Mouse (Mus musculus) embryonic facial prominence, embryonic 10.5 days (tissue): ENCODE results near the gene Ndufs7. TPM values are rescaled to one million over a fixed set of nuclear protein-coding genes. Genes with fewer than 3 reads are reported as not detected.

Experiments
- DNase-seq: peaks from one replicate; pipeline ENCODE4 v3.0.0-alpha.2; 2017; ENCODE audit warnings: low spot score
- H3K27ac ChIP-seq: fragments of 300-500 bp; sonication (generic); replicated peaks from 2 replicates; pipeline ENCODE4 v1.5.1; 2016; ENCODE audit warnings: mild to moderate bottlenecking
- H3K27me3 ChIP-seq: fragments of 300-500 bp; sonication (generic); replicated peaks from 2 replicates; pipeline ENCODE4 v1.6.1; 2016; ENCODE audit warnings: low read depth, mild to moderate bottlenecking; ENCODE audit not compliant: poor library complexity, severe bottlenecking
- H3K36me3 ChIP-seq: fragments of 300-500 bp; sonication (generic); replicated peaks from 2 replicates; pipeline ENCODE4 v1.6.1; 2016; ENCODE audit warnings: mild to moderate bottlenecking, moderate library complexity
- H3K4me1 ChIP-seq: fragments of 300-500 bp; sonication (generic); 2 replicates; pipeline ENCODE4 v1.6.1; 2016
- H3K4me3 ChIP-seq: fragments of 300-500 bp; sonication (generic); 2 replicates; pipeline ENCODE4 v1.5.1; 2016; ENCODE audit warnings: mild to moderate bottlenecking, moderate library complexity
- H3K9me3 ChIP-seq: fragments of 300-500 bp; sonication (generic); 2 replicates; pipeline ENCODE4 v1.6.1; 2016; ENCODE audit warnings: mild to moderate bottlenecking
- WGBS: fragments of 180-500 bp; shearing (Covaris S2); methylation state at CpG from one replicate; pipeline ENCODE4 v1.1.7; 2016; 5-methylcytosine and 5-hydroxymethylcytosine counted together
- polyA plus RNA-seq: library from polyadenylated mRNA; unstranded; fragments of >200 nt; fragmentation: Nextera tagmentation; extraction: Ambion mirVana; gene quantifications from 2 replicates; pipeline ENCODE4 v1.2.1, GENCODE M21; 2016

Ndufs7 gene
- polyA plus RNA-seq, 1 experiment from 2014 or later: 303 TPM

GRCm38 (mm10) chr10:80226071-80226415, 22.9 kb upstream of the Ndufs7 start:
- Histone ChIP-seq H3K4me1 (peaks cover 56% of the 10 kb centered on the region), H3K4me3 (peak overlapping the region; percentile 93), H3K9me3 (no peaks in the 10 kb centered on the region), H3K27ac (peak overlapping the region; percentile 99), H3K27me3 (no peaks in the 10 kb centered on the region), H3K36me3 (peaks cover 33% of the 10 kb centered on the region)
- WGBS: under 1% methylated on average over 14 of the region's 14 CpGs
- no peak for DNase-seq

GRCm38 (mm10) chr10:80226416-80227165, 22.3 kb upstream of the Ndufs7 start, which contains the start of gene Mum1:
Gene Mum1 (plus strand): TSS chr10:80226434.
- Histone ChIP-seq H3K36me3 (peaks cover 39% of the 10 kb centered on the region), H3K9me3 (no peaks in the 10 kb centered on the region), H3K4me3 (peak within 1 kb of the TSS; percentile 93), H3K4me1 (peaks cover 53% of the 10 kb centered on the region), H3K27ac (peak within 1 kb of the TSS; percentile 99), H3K27me3 (no peaks in the 10 kb centered on the region)
- peak; percentile 100 for DNase-seq
- under 1% methylated on average over 75 of the region's 75 CpGs for WGBS

- DNase-seq: peak; percentile 41
- peak overlapping the region; percentile 93 for H3K4me3 ChIP-seq
- peaks cover 54% of the 10 kb centered on the region for H3K4me1 ChIP-seq
- no peaks in the 10 kb centered on the region for H3K9me3 ChIP-seq
- WGBS: 11% methylated on average over 10 of the region's 10 CpGs
- peaks cover 44% of the 10 kb centered on the region for H3K36me3 ChIP-seq
- H3K27me3 ChIP-seq: no peaks in the 10 kb centered on the region
- peak overlapping the region; percentile 99 for H3K27ac ChIP-seq
Measured at GRCm38 (mm10) chr10:80227166-80227539, 21.8 kb upstream of the Ndufs7 start.

GRCm38 (mm10) chr10:80227877-80228775, 20.8 kb upstream of the Ndufs7 start:
- Histone ChIP-seq H3K27ac (peak overlapping the region; percentile 99), H3K4me1 (peaks cover 64% of the 10 kb centered on the region)
- 73% methylated on average over 15 of the region's 15 CpGs for WGBS

GRCm38 (mm10) chr10:80236145-80236825, 12.6 kb upstream of the Ndufs7 start:
- H3K4me3 ChIP-seq: no peak overlapping the region
- peaks cover 100% of the 10 kb centered on the region for H3K36me3 ChIP-seq
- H3K9me3 ChIP-seq: no peaks in the 10 kb centered on the region
- H3K27ac ChIP-seq: no peak overlapping the region
- no peak for DNase-seq
- H3K4me1 ChIP-seq: peaks cover 21% of the 10 kb centered on the region
- 95% methylated on average over 13 of the region's 13 CpGs for WGBS
- no peaks in the 10 kb centered on the region for H3K27me3 ChIP-seq

More at GRCm38 (mm10) chr10:80227877-80228775, 20.8 kb upstream of the Ndufs7 start:
- no peaks in the 10 kb centered on the region for H3K27me3 ChIP-seq
- H3K9me3 ChIP-seq: no peaks in the 10 kb centered on the region
- DNase-seq: no peak
- H3K4me3 ChIP-seq: peak overlapping the region; percentile 93
- H3K36me3 ChIP-seq: peaks cover 54% of the 10 kb centered on the region

- no peaks in the 10 kb centered on the region for H3K9me3 ChIP-seq
- peaks cover 100% of the 10 kb centered on the region for H3K36me3 ChIP-seq
- WGBS: 89% methylated on average over 4 of the region's 4 CpGs
- no peak for DNase-seq
- H3K27ac ChIP-seq: no peak overlapping the region
- no peaks in the 10 kb centered on the region for H3K27me3 ChIP-seq
- no peak overlapping the region for H3K4me3 ChIP-seq
- peaks cover 15% of the 10 kb centered on the region for H3K4me1 ChIP-seq
Measured at GRCm38 (mm10) chr10:80237020-80237419, 11.9 kb upstream of the Ndufs7 start.

- H3K36me3 ChIP-seq: peaks cover 100% of the 10 kb centered on the region
- WGBS: 96% methylated on average over 3 of the region's 3 CpGs
- H3K4me1 ChIP-seq: peaks cover 2% of the 10 kb centered on the region
- no peak overlapping the region for H3K27ac ChIP-seq
- H3K4me3 ChIP-seq: no peak overlapping the region; the same call in 1 of the 2 replicates
- H3K27me3 ChIP-seq: no peaks in the 10 kb centered on the region
- H3K9me3 ChIP-seq: no peaks in the 10 kb centered on the region
- no peak for DNase-seq
Measured at GRCm38 (mm10) chr10:80238306-80238705, 10.6 kb upstream of the Ndufs7 start.

- peaks cover 100% of the 10 kb centered on the region for H3K36me3 ChIP-seq
- no peak overlapping the region for H3K4me3 ChIP-seq
- H3K4me1 ChIP-seq: no peaks in the 10 kb centered on the region
- no peak for DNase-seq
- H3K27me3 ChIP-seq: no peaks in the 10 kb centered on the region
- H3K9me3 ChIP-seq: no peaks in the 10 kb centered on the region
- 92% methylated on average over 6 of the region's 6 CpGs for WGBS
- no peak overlapping the region for H3K27ac ChIP-seq
Measured at GRCm38 (mm10) chr10:80239791-80240190, 9.1 kb upstream of the Ndufs7 start.

- peaks cover 78% of the 10 kb centered on the region for H3K36me3 ChIP-seq
- 88% methylated on average over 9 of the region's 9 CpGs for WGBS
- no peak for DNase-seq
- peaks cover 11% of the 10 kb centered on the region for H3K4me1 ChIP-seq
- H3K4me3 ChIP-seq: no peak overlapping the region; the same call in 1 of the 2 replicates
- H3K27me3 ChIP-seq: no peaks in the 10 kb centered on the region
- H3K27ac ChIP-seq: no peak overlapping the region
- no peaks in the 10 kb centered on the region for H3K9me3 ChIP-seq
Measured at GRCm38 (mm10) chr10:80242088-80242487, 6.8 kb upstream of the Ndufs7 start.

- Histone ChIP-seq H3K4me3 (no peak overlapping the region), H3K4me1 (peaks cover 11% of the 10 kb centered on the region), H3K9me3 (no peaks in the 10 kb centered on the region), H3K27ac (no peak overlapping the region), H3K27me3 (no peaks in the 10 kb centered on the region), H3K36me3 (peaks cover 73% of the 10 kb centered on the region)
- DNase-seq: no peak
- WGBS: 95% methylated on average over 3 of the region's 3 CpGs
Measured at GRCm38 (mm10) chr10:80242607-80243006, 6.3 kb upstream of the Ndufs7 start.

- DNase-seq: peak; percentile 58
Measured at GRCm38 (mm10) chr10:80244791-80245399, 4.0 kb upstream of the Ndufs7 start.

GRCm38 (mm10) chr10:80245600-80245999, 3.3 kb upstream of the Ndufs7 start:
- Histone ChIP-seq H3K9me3 (no peaks in the 10 kb centered on the region), H3K27me3 (no peaks in the 10 kb centered on the region), H3K4me1 (peaks cover 20% of the 10 kb centered on the region), H3K27ac (peak overlapping the region; percentile 72), H3K36me3 (peaks cover 43% of the 10 kb centered on the region), H3K4me3 (peak overlapping the region; percentile 28; the same call in 1 of the 2 replicates)
- WGBS: 6% methylated on average over 4 of the region's 4 CpGs
- peak; percentile 81 for DNase-seq

More at GRCm38 (mm10) chr10:80244791-80245399, 4.0 kb upstream of the Ndufs7 start:
- 43% methylated on average over 5 of the region's 5 CpGs for WGBS
- Histone ChIP-seq H3K36me3 (peaks cover 50% of the 10 kb centered on the region), H3K27ac (peak overlapping the region; percentile 72), H3K4me3 (no peak overlapping the region), H3K9me3 (no peaks in the 10 kb centered on the region), H3K4me1 (peaks cover 13% of the 10 kb centered on the region), H3K27me3 (no peaks in the 10 kb centered on the region)
